Mouse (Mus musculus): ENCODE results near the gene Hs6st2. TPM values are rescaled to one million over a fixed set of nuclear protein-coding genes. Genes with fewer than 3 reads are reported as not detected.

The Hs6st2 gene
- polyA plus RNA-seq, 1 experiment = 1.2 TPM

GRCm38 (mm10) chrX:51681170-51681667 lies 437 bp downstream of the Hs6st2 start:
- H3K27me3 ChIP-seq (ENCODE audit: control insufficient read depth, insufficient read depth, low read length) = no peaks in the 10 kb centered on the region
- H3K36me3 ChIP-seq (ENCODE audit: control insufficient read depth, insufficient read depth, low read length) = no peaks in the 10 kb centered on the region
- H3K27ac ChIP-seq (ENCODE audit: control insufficient read depth, insufficient read depth, low read depth, low read length) = peak overlapping the region; percentile 83
- H3K4me1 ChIP-seq (ENCODE audit: control insufficient read depth, insufficient read depth, low read length) = peaks cover 6% of the 10 kb centered on the region
- TF ChIP-seq POLR2A (IDR thresholded peaks at IDR 0.05; ENCODE audit: control insufficient read depth, low read depth, low read length) (no peak), CTCF (IDR thresholded peaks at IDR 0.05; ENCODE audit: control insufficient read depth, insufficient read depth, insufficient replicate concordance, low read depth, low read length) (no peak)
- H3K4me3 ChIP-seq (ENCODE audit: control insufficient read depth, low read depth, low read length) = peak overlapping the region; percentile 85

GRCm38 (mm10) chrX:51680428-51681169 lies 1.1 kb downstream of the Hs6st2 start:
- Histone ChIP-seq H3K36me3 (ENCODE audit: control insufficient read depth, insufficient read depth, low read length) (no peaks in the 10 kb centered on the region), H3K4me3 (ENCODE audit: control insufficient read depth, low read depth, low read length) (peak overlapping the region; percentile 85), H3K4me1 (ENCODE audit: control insufficient read depth, insufficient read depth, low read length) (peaks cover 6% of the 10 kb centered on the region), H3K27me3 (ENCODE audit: control insufficient read depth, insufficient read depth, low read length) (no peaks in the 10 kb centered on the region), H3K27ac (ENCODE audit: control insufficient read depth, insufficient read depth, low read depth, low read length) (peak overlapping the region; percentile 83)
- TF ChIP-seq POLR2A (IDR thresholded peaks at IDR 0.05; ENCODE audit: control insufficient read depth, low read depth, low read length) (no peak), CTCF (IDR thresholded peaks at IDR 0.05; ENCODE audit: control insufficient read depth, insufficient read depth, insufficient replicate concordance, low read depth, low read length) (no peak)

- Histone ChIP-seq H3K27me3 (ENCODE audit: control insufficient read depth, insufficient read depth, low read length) (no peaks in the 10 kb centered on the region), H3K36me3 (ENCODE audit: control insufficient read depth, insufficient read depth, low read length) (no peaks in the 10 kb centered on the region), H3K4me3 (ENCODE audit: control insufficient read depth, low read depth, low read length) (peak overlapping the region; percentile 85), H3K27ac (ENCODE audit: control insufficient read depth, insufficient read depth, low read depth, low read length) (peak overlapping the region; percentile 34; the same call in 1 of the 2 replicates), H3K4me1 (ENCODE audit: control insufficient read depth, insufficient read depth, low read length) (peaks cover 6% of the 10 kb centered on the region)
- no peak for TF ChIP-seq POLR2A (IDR thresholded peaks at IDR 0.05; ENCODE audit: control insufficient read depth, low read depth, low read length)
- no peak for TF ChIP-seq CTCF (IDR thresholded peaks at IDR 0.05; ENCODE audit: control insufficient read depth, insufficient read depth, insufficient replicate concordance, low read depth, low read length)
Observed at GRCm38 (mm10) chrX:51679601-51680427, 1.8 kb downstream of the Hs6st2 start.

GRCm38 (mm10) chrX:51658236-51658635 lies 23.4 kb downstream of the Hs6st2 start:
- TF ChIP-seq CTCF (IDR thresholded peaks at IDR 0.05; ENCODE audit: control insufficient read depth, insufficient read depth, insufficient replicate concordance, low read depth, low read length) (no peak), POLR2A (IDR thresholded peaks at IDR 0.05; ENCODE audit: control insufficient read depth, low read depth, low read length) (no peak)
- H3K4me3 ChIP-seq (ENCODE audit: control insufficient read depth, low read depth, low read length) = no peak overlapping the region
- H3K4me1 ChIP-seq (ENCODE audit: control insufficient read depth, insufficient read depth, low read length) = no peaks in the 10 kb centered on the region
- no peak overlapping the region for H3K27ac ChIP-seq (ENCODE audit: control insufficient read depth, insufficient read depth, low read depth, low read length)
- no peaks in the 10 kb centered on the region for H3K27me3 ChIP-seq (ENCODE audit: control insufficient read depth, insufficient read depth, low read length)
- H3K36me3 ChIP-seq (ENCODE audit: control insufficient read depth, insufficient read depth, low read length) = no peaks in the 10 kb centered on the region

- Histone ChIP-seq H3K27me3 (ENCODE audit: control insufficient read depth, insufficient read depth, low read length) (no peaks in the 10 kb centered on the region), H3K4me1 (ENCODE audit: control insufficient read depth, insufficient read depth, low read length) (no peaks in the 10 kb centered on the region), H3K36me3 (ENCODE audit: control insufficient read depth, insufficient read depth, low read length) (no peaks in the 10 kb centered on the region), H3K27ac (ENCODE audit: control insufficient read depth, insufficient read depth, low read depth, low read length) (no peak overlapping the region), H3K4me3 (ENCODE audit: control insufficient read depth, low read depth, low read length) (no peak overlapping the region)
- TF ChIP-seq CTCF (IDR thresholded peaks at IDR 0.05; ENCODE audit: control insufficient read depth, insufficient read depth, insufficient replicate concordance, low read depth, low read length) (no peak), POLR2A (IDR thresholded peaks at IDR 0.05; ENCODE audit: control insufficient read depth, low read depth, low read length) (no peak)
Observed at GRCm38 (mm10) chrX:51642661-51643257, 38.9 kb downstream of the Hs6st2 start.

GRCm38 (mm10) chrX:51635756-51636155 lies 45.9 kb downstream of the Hs6st2 start:
- Histone ChIP-seq H3K4me3 (ENCODE audit: control insufficient read depth, low read depth, low read length) (no peak overlapping the region), H3K36me3 (ENCODE audit: control insufficient read depth, insufficient read depth, low read length) (no peaks in the 10 kb centered on the region), H3K4me1 (ENCODE audit: control insufficient read depth, insufficient read depth, low read length) (no peaks in the 10 kb centered on the region), H3K27ac (ENCODE audit: control insufficient read depth, insufficient read depth, low read depth, low read length) (no peak overlapping the region), H3K27me3 (ENCODE audit: control insufficient read depth, insufficient read depth, low read length) (no peaks in the 10 kb centered on the region)
- no peak for TF ChIP-seq POLR2A (IDR thresholded peaks at IDR 0.05; ENCODE audit: control insufficient read depth, low read depth, low read length)
- TF ChIP-seq CTCF (IDR thresholded peaks at IDR 0.05; ENCODE audit: control insufficient read depth, insufficient read depth, insufficient replicate concordance, low read depth, low read length) = no peak

- Histone ChIP-seq H3K4me3 (ENCODE audit: control insufficient read depth, low read depth, low read length) (no peak overlapping the region), H3K36me3 (ENCODE audit: control insufficient read depth, insufficient read depth, low read length) (no peaks in the 10 kb centered on the region), H3K4me1 (ENCODE audit: control insufficient read depth, insufficient read depth, low read length) (no peaks in the 10 kb centered on the region), H3K27ac (ENCODE audit: control insufficient read depth, insufficient read depth, low read depth, low read length) (no peak overlapping the region), H3K27me3 (ENCODE audit: control insufficient read depth, insufficient read depth, low read length) (no peaks in the 10 kb centered on the region)
- no peak for TF ChIP-seq CTCF (IDR thresholded peaks at IDR 0.05; ENCODE audit: control insufficient read depth, insufficient read depth, insufficient replicate concordance, low read depth, low read length)
- TF ChIP-seq POLR2A (IDR thresholded peaks at IDR 0.05; ENCODE audit: control insufficient read depth, low read depth, low read length) = no peak
Observed at GRCm38 (mm10) chrX:51631376-51631775, 50.3 kb downstream of the Hs6st2 start.

Measured in testis, adult 2 months (tissue).